Mouse (Mus musculus): ENCODE measurements at regions not wholly inside any gene's neighbourhood (a gene's known extent, or its start where the extent isn't known, plus 50 kb on each side); places are given as distances from the start of the nearest gene placed in this dataset.

DNA sequence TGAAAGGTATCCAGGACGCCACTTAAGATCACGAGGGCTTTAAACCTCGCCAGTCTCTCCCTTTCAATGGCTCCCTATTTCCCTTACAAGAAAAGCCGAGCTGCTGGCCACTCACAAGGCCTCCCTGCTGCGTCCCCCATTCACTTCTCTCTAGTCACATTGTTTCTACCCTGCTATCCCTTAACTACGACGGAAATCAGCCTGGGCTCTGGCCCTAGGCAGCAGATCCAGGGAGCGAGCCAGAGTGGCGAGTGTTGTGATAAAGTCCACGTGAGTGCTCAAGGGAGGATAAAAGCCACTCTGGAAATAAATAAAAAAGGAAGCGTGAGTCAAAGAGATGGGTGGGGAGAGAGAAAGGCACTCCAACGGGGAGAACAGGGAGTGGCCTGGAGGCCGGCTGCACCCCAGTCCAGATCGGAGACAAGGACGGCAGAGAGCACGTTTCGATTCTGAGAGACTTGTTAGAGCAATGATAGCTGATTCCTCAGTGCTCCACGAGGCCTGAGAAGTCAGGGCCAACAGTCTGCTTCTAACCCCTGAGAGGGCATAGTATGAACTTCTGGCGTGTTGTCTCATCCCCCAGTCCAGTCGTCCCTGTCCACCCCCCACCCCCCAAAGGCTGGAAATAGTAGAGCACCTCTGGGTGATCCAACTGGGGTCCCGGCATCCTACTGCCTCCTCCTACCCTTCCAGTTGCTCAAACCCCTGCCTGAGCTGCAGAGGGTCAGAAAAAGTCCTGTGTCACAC is 84.8 kb upstream of the Calm2 start:
- no peak for DNase-seq (ENCODE audit: low spot score in 2 of 2)

DNA sequence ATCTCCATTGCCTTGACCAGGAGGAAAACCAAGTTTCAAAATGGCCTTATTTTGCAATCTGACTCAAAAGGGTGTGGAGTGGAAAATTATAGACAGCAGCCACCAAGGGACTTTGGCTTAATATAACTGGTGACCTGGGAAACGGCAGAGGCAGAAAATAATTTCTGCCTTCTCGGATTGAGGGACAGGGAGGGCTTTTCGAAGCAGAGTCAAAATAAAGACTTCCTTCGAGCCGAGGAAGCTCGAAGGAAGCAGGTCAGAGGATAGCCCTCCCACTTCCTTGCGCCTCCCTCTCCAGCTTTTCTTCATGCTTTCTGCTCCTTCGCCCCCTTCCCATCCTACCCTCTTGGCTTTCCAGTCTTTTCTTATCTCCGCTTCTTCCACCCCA is 85.4 kb upstream of the Calm2 start:
- DNase-seq (ENCODE audit: low spot score in 2 of 2): no peak

DNA sequence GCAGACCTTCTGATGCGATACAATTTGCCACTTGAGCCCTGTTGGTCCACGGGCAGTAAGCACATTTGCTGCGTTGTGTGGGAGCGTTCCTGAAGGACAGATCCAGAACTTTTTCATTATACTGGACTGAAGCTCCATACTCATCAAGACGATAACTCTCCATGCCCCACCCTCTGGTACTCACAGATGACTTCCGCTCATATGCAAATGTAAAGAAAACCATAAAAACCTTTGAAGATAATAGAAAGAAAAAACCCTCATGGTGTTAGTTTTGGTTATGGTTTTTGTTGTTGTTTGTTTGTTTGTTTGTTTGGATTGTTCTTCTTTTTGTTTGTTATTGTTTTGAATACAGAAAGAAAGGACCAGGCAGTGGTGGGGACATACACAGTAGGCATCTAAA is 86.0 kb upstream of the Calm2 start:
- no peak for DNase-seq (ENCODE audit: low spot score in 2 of 2)

DNA sequence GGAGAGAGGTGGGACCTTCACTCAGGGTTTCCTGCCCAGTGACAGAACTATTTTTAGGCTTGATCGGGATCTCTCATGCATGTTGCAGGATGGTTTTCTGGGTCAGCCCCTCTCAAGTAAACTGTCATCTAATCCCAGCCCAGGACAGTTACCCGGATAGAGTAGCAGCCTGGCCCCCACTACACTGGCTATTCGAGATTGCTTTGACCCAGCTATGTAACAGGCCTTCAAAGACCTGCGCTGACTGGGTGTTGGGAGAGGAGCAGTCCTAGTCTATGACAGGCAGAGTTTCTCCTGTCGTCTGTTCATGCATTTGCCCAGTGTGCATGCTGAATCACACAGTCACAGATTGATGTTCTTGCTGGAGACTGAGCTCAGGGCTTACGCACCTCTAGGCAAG is 86.2 kb upstream of the Epcam start:
- no peak for DNase-seq (ENCODE audit: low spot score in 2 of 2)

DNA sequence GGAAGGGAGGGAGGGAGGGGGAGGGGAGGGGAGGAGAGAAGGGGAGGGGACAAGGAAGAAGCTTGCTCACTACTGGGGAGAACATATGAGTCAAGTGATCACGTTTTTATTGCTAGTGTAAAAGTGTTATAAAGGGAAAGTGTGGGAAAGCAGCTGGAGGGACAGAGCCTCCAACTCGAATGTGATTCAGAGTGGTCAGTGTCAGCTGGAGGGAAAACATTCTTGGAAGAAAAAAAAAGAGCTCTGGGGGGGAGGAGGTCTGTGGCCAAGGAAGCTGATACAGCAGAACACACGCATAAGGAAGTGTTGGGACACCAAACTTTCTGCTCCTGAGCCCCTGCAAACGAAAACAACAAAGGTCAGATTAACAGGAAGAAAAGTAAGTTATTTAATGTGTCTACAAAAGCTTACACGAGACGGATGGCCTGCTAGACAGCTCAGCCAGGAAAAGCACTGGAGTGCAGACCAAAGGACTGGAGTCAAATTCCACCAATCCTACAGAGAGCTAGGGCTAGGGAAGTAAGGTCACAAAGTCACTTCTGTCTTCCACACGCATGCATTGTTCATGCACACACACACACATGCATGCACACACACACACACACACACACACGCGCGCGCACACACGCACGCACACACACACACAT is 85.1 kb upstream of the Epcam start:
- no peak for DNase-seq (ENCODE audit: low spot score in 2 of 2)

DNA sequence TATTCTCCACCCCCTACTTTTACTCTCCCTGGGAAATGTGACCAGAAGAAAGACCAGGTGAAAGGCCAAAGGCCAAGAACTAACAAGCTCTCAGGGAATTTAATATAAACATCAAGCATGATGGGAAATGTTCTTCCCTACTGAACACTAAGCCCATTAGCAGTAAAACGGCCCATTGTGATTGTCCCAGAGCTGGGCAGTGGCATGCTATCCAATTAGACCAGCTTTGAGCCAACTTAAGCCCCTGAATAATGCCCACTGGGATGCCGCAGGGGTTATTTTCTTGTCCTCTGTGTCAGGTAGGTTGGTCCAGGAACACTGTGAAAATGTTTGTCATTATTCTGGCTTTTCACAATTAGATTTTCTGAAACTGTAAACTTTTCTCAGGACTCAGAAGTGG is 81.2 kb upstream of the Epcam start:
- no peak for DNase-seq (ENCODE audit: low spot score in 2 of 2)

DNA sequence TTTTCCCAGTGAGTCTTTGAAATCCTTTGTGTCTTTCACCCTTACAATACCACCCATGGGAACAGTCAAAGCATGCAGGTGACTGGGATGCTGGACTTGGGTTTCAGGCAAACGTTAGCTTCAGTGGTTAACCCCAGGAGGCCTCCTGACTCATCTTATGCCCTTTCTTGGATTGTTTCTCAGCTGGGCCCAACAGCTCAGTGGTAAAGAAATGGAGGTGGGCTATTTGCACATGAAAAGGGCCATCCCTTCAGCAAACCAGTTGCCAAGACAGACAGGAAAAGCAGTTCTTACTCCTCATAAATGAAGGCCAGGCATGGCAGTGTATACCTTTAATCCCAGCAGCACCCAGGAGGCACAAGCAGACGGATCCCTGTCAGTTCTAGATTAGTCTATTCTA is 77.4 kb upstream of the Epcam start:
- DNase-seq (ENCODE audit: low spot score in 2 of 2): no peak

DNA sequence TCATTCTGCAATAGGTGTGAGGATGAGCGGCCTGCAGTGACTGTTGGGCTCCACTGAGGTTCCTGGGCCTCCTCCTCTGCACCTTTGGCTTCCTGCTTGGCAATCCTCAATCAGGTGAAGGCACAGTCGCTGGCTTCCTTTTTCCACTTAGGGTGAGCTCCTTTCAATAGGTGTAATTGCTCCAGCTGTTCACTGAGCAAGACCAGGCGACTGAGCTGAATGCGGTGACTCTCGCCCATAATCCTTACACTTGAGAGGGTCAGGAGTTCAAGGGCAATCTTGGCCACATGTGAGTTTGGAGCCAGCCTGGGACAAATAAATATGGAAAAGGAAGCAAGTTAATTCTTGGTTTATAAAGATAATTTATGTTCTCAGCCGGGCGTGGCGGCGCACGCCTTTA is 76.1 kb upstream of the Epcam start:
- DNase-seq (ENCODE audit: low spot score in 2 of 2): no peak

DNA sequence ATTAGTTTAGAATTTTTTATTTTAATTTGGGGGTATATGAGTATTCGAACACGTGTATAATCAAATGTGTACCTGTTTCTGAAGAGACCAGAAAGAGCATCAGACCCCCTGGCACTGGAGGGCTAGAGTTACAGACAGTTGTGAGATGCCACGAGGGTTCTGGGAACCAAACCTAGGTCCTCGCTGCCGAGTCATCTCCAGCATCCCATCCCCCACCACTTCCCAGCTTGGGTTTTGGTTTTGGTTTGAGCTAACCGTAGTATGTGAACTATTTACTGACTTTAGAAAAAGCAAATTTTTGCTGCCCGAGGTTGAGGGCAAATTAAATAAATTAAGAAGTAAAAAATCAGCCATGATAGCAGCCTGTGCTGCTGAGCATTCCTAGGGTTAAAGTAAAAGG is 74.9 kb upstream of the Epcam start:
- no peak for DNase-seq (ENCODE audit: low spot score in 2 of 2)

DNA sequence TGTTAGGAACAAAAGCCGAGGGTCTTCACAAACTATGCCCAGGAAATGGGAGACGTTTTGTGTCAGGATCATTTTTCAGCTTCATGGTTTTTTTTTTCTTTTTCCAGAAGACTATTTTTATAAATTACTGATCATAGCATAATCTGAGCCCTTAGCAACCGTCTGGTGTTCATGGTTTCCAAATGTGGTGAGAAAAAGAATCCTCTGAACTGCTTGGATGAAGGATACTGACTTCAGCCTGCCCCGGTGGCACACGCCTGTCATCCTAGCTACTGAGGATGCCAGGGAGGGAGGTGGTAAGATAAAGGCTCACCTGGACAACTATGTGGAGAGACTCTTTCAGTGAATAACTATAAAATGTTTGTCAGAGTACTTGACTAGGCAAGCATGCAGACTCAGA is 72.4 kb upstream of the Epcam start:
- no peak for DNase-seq (ENCODE audit: low spot score in 2 of 2)

DNA sequence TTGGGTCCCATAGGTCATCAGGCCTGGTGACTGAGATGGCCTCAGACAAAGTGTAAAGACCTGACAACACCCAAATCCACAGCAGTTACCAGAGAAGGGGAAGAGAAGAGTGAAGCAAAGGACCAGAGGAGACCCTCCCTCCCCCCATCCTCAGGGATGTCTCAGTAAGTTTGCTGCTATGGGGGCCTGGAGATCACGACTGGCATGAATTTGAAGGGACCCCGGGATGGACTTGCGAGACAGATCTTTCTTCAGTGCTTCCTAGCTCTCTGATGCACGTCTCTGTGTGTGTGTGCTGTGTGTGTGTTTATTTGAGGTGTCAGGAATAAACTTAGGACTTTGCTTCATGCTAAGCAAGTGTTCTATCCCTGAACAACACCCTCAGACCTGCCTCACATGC is 70.1 kb upstream of the Epcam start:
- no peak for DNase-seq (ENCODE audit: low spot score in 2 of 2)

DNA sequence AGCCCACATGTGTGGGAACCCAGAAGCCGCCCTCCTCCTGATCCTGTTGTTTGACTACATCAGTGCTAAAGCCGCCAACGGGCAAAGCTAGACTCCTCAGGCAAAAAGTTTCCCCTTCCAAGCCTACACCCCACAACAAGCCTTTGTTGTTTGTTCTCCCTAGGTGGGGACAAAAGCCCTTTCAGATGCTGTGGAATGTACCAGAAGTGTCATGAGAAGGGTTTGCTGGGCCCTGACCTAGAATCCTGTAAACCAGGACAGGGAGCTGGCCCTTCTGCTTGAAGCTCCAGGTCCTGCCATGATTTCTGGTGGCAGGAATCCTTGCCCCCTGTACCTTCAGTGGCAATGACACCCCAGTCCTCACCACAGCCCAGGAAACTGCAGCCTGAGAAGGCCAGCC is 69.5 kb upstream of the Epcam start:
- no peak for DNase-seq (ENCODE audit: low spot score in 2 of 2)

DNA sequence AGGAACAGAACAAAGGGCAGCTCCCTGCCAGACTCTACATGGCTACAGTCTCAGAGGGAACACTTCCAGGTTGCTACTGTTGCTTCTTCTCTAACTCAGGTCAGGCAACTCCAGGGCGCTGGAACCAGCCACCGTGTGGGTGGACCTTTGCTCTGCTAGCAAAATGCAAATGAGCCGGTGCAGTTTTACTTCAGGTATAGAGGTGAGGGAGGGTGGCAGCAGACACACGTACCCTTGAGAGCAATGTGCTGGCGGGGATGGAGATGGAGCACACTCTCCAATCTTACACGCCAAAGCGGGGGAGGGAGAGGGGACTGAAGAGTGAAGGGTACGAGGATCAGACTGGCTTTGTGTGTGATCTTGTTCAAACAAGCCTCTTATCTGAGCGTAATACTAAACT is 68.8 kb upstream of the Epcam start:
- no peak for DNase-seq (ENCODE audit: low spot score in 2 of 2)

DNA sequence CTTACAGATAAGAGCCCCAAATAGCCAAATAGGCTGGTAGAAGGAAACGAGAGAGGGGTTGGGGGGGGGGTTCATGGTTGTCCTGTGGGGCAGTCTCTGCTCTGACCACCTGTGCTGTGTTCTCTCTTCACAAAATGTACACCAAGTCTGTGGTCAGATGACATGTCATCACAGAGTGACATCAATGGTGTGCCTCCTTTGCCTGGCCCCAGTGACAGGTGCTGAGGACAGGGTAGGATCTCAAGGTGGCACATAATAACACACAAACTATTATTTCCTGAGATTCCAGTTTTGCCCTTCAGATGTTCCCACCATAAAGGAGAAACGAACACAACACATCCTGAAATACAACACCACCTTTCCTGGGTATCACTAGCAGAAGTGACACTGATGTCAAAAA is 68.3 kb upstream of the Epcam start:
- DNase-seq (ENCODE audit: low spot score in 2 of 2): no peak

DNA sequence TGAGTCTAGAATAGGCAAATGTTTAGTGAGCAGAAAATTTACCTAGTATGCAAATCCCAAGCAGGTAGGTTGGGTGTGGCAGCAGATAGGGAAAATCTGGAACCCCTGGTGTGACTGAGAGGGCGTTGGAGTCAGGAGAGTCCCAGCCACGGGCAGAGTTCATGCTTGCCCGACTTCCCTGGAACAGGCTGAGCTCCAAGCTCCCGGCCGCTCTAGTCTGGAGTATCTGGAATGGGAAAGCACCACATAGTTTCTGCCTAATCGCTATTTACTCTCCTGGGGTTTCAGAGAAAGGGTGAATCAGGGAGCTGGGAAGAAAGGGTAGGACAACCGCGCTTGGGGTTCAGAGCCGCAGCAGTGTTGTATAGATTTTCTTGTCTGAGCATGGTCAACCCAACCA is 65.8 kb upstream of the Epcam start:
- no peak for DNase-seq (ENCODE audit: low spot score in 2 of 2)

DNA sequence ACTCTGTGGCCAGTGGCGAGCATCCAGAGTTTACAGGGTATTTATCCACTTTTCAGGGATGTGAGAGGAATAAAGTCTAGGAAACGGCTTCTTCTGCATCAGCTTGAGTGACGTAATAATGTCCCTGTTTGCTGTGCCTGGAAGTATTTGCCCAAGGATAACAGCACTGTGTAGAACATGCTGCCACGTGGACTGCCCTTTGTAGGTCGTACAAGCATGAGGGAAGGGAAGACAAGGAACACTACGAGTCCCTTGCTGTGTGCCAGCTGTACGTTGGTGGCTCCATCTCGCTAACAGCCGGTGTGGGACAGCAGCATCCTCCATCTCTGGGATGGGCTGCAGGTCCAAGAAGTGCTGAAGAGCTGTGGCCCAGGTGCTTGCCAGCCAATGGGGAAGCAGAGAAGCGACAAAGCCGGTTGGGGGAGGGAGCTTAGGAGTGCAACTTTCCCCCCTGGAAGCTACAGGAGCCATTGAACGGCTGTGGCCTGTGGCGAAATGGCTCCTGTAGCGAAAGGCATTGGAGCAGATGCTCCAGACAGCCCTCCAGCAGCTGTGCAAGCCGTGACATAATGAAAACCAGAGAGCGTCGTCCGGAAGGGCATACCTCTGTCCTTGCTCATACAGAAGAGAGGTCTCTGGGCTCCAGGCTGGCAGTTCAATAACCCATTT is 65.0 kb upstream of the Epcam start:
- no peak for DNase-seq (ENCODE audit: low spot score in 2 of 2)

DNA sequence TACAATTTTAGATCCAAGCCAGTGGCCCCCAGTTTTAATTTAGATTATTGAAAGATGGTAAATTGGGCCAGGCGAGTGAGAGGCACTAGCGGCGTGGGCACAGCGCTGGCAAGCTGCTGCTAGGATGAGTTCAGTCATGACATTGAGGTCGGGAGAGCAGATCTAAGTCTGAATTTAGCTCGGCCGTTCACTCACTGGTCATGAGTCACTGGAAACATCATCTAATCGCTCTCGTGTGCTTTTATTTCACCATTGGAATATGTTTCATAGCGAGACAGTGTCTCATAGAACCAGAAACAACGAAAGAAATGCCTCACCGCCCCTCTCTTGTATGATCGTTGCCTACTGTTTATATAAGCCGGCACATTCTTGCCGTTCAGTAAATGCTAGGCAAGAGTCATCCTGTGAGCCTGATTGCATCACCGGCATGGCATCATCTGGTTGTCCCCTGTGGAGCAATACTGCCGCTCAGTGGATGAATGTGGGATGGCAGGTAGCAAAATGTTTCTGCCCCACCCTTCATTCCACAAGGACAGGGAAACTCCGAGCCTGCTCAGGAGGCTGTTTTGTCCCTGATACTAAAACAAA is 64.3 kb upstream of the Epcam start:
- DNase-seq (ENCODE audit: low spot score in 2 of 2): peak; percentile 82 to 89

DNA sequence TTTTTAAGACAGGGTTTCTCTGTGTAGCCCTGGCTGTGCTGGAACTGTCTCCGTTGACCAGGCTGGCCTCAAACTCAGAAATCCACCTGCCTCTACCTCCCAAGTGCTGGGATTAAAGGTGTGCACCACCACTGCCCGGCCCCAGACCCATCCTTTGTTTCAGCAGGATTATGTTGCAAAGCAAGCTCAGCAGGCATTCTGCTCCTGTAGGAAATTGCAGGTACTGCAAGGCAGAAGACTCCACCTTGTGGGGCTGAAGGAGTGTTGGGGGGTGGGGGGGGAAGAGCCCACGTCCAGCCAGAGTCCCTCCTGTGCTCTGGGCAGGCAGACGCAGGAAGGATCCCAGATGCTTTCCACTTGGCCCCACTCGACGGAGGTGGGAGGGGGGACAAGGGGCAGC is 52.2 kb upstream of the Epcam start:
- no peak for DNase-seq (ENCODE audit: low spot score in 2 of 2)

DNA sequence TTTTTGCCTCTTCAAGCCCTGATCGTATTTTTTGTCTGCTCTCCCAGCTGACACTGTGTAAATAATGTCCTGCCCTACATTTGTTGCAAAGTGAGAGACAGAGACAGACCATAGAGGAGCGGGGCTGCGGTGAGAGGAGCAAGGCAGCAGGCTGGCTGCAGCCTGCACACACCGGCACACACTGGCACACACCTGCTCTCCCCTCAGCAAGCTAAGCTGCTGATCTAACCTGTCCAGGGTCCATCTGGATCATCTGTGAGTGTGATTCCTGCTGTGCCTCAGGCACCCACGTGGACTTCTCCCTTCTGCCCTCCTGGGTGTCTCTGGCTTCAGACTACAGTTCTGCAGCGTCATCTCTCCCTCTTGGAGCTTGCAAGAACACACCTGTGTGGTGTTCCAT is 50.4 kb upstream of the Epcam start:
- no peak for DNase-seq (ENCODE audit: low spot score in 2 of 2)

Measured in spleen, postnatal 10 days (tissue).